Mouse (Mus musculus) spleen, adult 2 months (tissue): ENCODE results near the gene Slc44a4. TPM values are rescaled to one million over a fixed set of nuclear protein-coding genes. Genes with fewer than 3 reads are reported as not detected.

Source experiments
- DNase-seq, 2 experiments: peaks; one replicate each; pipeline versions ENCODE4 v3.0.0 to v3.0.0-alpha.2; 2012 to 2021; ENCODE audit warnings: low spot score in 2 of 2, low read depth in 1 of 2
- H3K27ac ChIP-seq: fragments of 200-500 bp; 2 replicates; pipeline ENCODE4 v1.5.1; 2012; ENCODE audit warnings: low read length, inconsistent platforms; ENCODE audit not compliant: insufficient read depth
- H3K27me3 ChIP-seq: fragments of 200-500 bp; 2 replicates; pipeline ENCODE4 v1.6.1; 2012; ENCODE audit warnings: mild to moderate bottlenecking, moderate library complexity, low read length, inconsistent platforms; ENCODE audit not compliant: control insufficient read depth, insufficient read depth
- H3K36me3 ChIP-seq: fragments of 200-500 bp; 2 replicates; pipeline ENCODE4 v1.6.1; 2012; ENCODE audit warnings: mild to moderate bottlenecking, low read length, inconsistent platforms; ENCODE audit not compliant: control insufficient read depth, insufficient read depth
- H3K4me1 ChIP-seq: fragments of 200-500 bp; 2 replicates; pipeline ENCODE4 v1.6.1; 2011; ENCODE audit warnings: inconsistent platforms; ENCODE audit not compliant: control insufficient read depth, insufficient read depth, insufficient read length
- H3K4me3 ChIP-seq: fragments of 200-500 bp; 2 replicates; pipeline ENCODE4 v1.5.1; 2011; ENCODE audit warnings: mild to moderate bottlenecking, inconsistent platforms; ENCODE audit not compliant: insufficient read depth, insufficient read length; ENCODE audit errors: extremely low read depth
- CTCF ChIP-seq: fragments of 200-500 bp; IDR thresholded peaks from 2 replicates; pipeline ENCODE4 v1.5.1; 2011; ENCODE audit warnings: mild to moderate bottlenecking, inconsistent platforms; ENCODE audit not compliant: insufficient read depth, insufficient read length, insufficient replicate concordance; ENCODE audit errors: extremely low read depth
- POLR2A ChIP-seq: fragments of 200-500 bp; IDR thresholded peaks from 2 replicates; pipeline ENCODE4 v1.6.1; 2011; ENCODE audit warnings: low read depth, low read length, inconsistent platforms
- WGBS: fragments of 180-500 bp; shearing (Covaris S2); methylation state at CpG from one replicate; pipeline ENCODE4 v1.1.7; 2018; 5-methylcytosine and 5-hydroxymethylcytosine counted together
- polyA plus RNA-seq: library from polyadenylated mRNA; depleted of rRNA; stranded (reverse); fragments of >200 nt; gene quantifications from 2 replicates; pipeline ENCODE4 v1.2.3, GENCODE M21; 2012

The Slc44a4 gene
- polyA plus RNA-seq, 1 experiment: 0.08 TPM

DNA sequence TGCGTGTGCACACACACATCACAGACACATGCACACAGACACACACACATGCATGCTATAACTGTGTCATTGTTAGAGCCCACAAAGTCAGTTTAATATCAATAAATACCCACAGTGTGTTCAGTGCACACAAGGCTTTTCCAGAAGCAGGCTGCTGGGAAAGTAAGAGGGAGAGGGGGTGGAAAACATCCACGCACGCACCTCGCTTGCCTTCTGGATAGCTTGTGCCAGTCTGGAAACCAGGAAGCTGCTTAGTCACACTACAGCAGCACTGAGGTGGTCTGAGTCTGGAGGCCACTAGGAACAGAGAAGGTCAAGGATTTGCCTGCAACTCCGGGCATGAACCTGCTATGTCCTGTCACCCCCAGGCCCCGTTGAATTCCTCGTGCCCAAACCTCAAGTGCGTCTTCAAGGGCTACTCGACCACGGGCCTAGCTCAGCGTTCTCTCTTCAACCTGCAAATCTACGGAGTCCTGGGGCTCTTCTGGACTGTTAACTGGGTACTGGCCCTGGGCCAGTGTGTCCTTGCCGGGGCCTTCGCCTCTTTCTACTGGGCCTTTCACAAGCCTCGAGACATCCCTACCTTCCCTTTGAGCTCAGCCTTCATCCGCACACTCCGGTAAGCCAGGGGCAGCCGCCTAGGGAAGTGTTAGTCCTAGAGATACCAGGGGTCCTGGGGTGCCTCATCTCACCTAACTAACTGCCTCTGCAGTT, 13.2 kb downstream of the Slc44a4 start:
- no peak for DNase-seq
- peaks cover 4% of the 10 kb centered on the region; the same call in 1 of the 2 replicates for H3K4me1 ChIP-seq
- H3K36me3 ChIP-seq: no peaks in the 10 kb centered on the region
- WGBS: 91% methylated on average over 18 of the region's 18 CpGs
- H3K27me3 ChIP-seq: no peaks in the 10 kb centered on the region
- H3K4me3 ChIP-seq: no peak overlapping the region
- no peak overlapping the region for H3K27ac ChIP-seq
- TF ChIP-seq CTCF (no peak), POLR2A (no peak)

- H3K4me3 ChIP-seq: no peak overlapping the region
- 85% methylated on average over 4 of the region's 4 CpGs for WGBS
- H3K27ac ChIP-seq: no peak overlapping the region
- H3K36me3 ChIP-seq: peaks cover 1% of the 10 kb centered on the region; the same call in 1 of the 2 replicates
- H3K4me1 ChIP-seq: peaks cover 5% of the 10 kb centered on the region; the same call in 1 of the 2 replicates
- no peak for DNase-seq
- no peaks in the 10 kb centered on the region for H3K27me3 ChIP-seq
- TF ChIP-seq CTCF (no peak), POLR2A (no peak)
Observed at GRCm38 (mm10) chr17:34928841-34929240, 14.6 kb downstream of the Slc44a4 start.

GRCm38 (mm10) chr17:34931061-34931734, 16.9 kb downstream of the Slc44a4 start, which contains the start of gene Neu1:
Gene Neu1, plus strand, starts transcription at chr17:34931253.
- DNase-seq: peak; percentile 97 to 98
- peak within 1 kb of the TSS; percentile 79 for H3K27ac ChIP-seq
- peaks cover 13% of the 10 kb centered on the region for H3K36me3 ChIP-seq
- peak; percentile 52; the same call in 1 of the 2 replicates for TF ChIP-seq CTCF
- peak; percentile 35; the same call in 1 of the 2 replicates for TF ChIP-seq POLR2A
- peak within 1 kb of the TSS; percentile 82 for H3K4me3 ChIP-seq
- H3K4me1 ChIP-seq: peaks cover 5% of the 10 kb centered on the region; the same call in 1 of the 2 replicates
- H3K27me3 ChIP-seq: no peaks in the 10 kb centered on the region
- WGBS: 1% methylated on average over 34 of the region's 38 CpGs

DNA sequence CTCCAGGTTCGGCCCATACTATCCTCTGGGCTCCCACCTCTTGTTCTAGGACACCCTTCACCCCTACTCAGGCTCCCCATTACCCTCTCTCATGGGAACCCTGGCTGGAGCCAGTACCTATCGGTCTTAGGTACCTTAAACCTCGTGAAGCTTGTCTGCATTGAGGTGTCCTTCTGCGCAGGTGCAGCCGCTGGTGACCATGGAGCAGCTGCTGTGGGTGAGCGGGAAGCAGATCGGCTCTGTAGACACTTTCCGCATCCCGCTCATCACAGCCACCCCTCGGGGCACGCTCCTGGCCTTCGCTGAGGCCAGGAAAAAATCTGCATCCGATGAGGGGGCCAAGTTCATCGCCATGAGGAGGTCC, 17.5 kb downstream of the Slc44a4 start:
- H3K4me3 ChIP-seq: peak overlapping the region; percentile 82
- WGBS: 5% methylated on average over 14 of the region's 14 CpGs
- peaks cover 5% of the 10 kb centered on the region; the same call in 1 of the 2 replicates for H3K4me1 ChIP-seq
- DNase-seq: peak in 1 of 2 experiments; percentile 42
- peaks cover 13% of the 10 kb centered on the region for H3K36me3 ChIP-seq
- peak overlapping the region; percentile 79 for H3K27ac ChIP-seq
- TF ChIP-seq POLR2A (no peak), CTCF (no peak)
- no peaks in the 10 kb centered on the region for H3K27me3 ChIP-seq

- 26% methylated on average over 8 of the region's 8 CpGs for WGBS
- Histone ChIP-seq H3K27ac (peak overlapping the region; percentile 79), H3K36me3 (peaks cover 14% of the 10 kb centered on the region)
Observed at GRCm38 (mm10) chr17:34932287-34932686, 18.0 kb downstream of the Slc44a4 start.

GRCm38 (mm10) chr17:34934031-34934430, 19.8 kb downstream of the Slc44a4 start:
- no peak for DNase-seq
- TF ChIP-seq CTCF (no peak), POLR2A (no peak)
- Histone ChIP-seq H3K27ac (no peak overlapping the region), H3K4me3 (no peak overlapping the region), H3K27me3 (no peaks in the 10 kb centered on the region), H3K36me3 (peaks cover 15% of the 10 kb centered on the region), H3K4me1 (peaks cover 5% of the 10 kb centered on the region; the same call in 1 of the 2 replicates)
- 92% methylated on average over 24 of the region's 24 CpGs for WGBS

More at GRCm38 (mm10) chr17:34932287-34932686, 18.0 kb downstream of the Slc44a4 start:
- peak; percentile 49 to 68 for DNase-seq
- no peaks in the 10 kb centered on the region for H3K27me3 ChIP-seq
- peak overlapping the region; percentile 82 for H3K4me3 ChIP-seq
- TF ChIP-seq POLR2A (no peak), CTCF (no peak)
- peaks cover 5% of the 10 kb centered on the region; the same call in 1 of the 2 replicates for H3K4me1 ChIP-seq
